Mouse (Mus musculus): ENCODE results near the gene Psmc3. TPM values are rescaled to one million over a fixed set of nuclear protein-coding genes. Genes with fewer than 3 reads are reported as not detected.
"Not testable (repeated sequence)": the region's sequence is repeated elsewhere in the genome, so short reads cannot be mapped to it uniquely, and the experiment has no call there.

Psmc3 gene
- polyA plus RNA-seq, 1 experiment from 2014 or later = 246 TPM

DNA sequence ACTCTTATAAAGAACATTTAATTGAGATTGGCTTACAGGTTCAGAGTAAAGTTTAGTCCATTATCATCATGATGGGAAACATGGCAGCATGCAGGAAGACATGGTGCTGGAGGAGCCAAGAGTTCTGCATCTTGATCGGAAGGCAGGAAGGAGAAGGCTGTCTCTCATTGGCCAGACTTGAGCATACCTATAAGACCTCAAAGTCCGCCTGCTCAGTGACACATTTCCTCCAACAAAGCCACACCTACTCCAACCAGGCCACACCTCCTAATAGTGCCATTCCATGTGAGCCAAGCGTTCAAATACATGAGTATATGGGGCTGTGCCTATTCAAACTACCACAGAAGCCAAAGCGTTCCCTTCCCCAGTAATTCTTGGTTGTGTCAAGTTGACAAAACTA, 22.6 kb upstream of the Psmc3 start:
- Histone ChIP-seq H3K9me3 (no peaks in the 10 kb centered on the region), H3K4me1 (replicated peaks) (no peaks in the 10 kb centered on the region), H3K4me3 (no peak overlapping the region), H3K9ac (no peak overlapping the region), H3K27ac (replicated peaks) (no peak overlapping the region), H3K36me3 (no peaks in the 10 kb centered on the region), H3K27me3 (no peaks in the 10 kb centered on the region), H3K4me2 (no peak overlapping the region)
- ATAC-seq (ENCODE audit: low read depth) = no peak
- WGBS = 86% methylated on average over 4 of the region's 4 CpGs

DNA sequence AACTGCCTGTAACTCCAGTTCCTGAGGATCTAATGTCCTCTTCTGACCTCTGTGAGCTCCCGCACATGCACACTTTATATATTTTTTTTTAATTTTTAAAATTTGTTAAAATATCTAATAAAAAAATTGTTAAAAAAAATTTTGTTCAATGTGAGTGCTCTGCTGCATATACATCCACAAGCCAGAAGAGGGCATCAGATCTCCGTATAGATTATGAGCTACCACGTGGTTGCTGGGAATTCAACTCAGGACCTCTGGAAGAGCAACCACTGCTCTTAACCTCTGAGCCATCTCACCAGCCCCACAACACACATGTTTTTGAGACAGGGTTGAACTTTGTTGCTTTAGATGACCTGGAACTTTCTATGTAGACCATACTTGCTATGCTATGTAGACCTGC, 20.8 kb upstream of the Psmc3 start:
- H3K4me1 ChIP-seq (replicated peaks) = no peaks in the 10 kb centered on the region
- no peak overlapping the region for H3K4me3 ChIP-seq
- no peak for ATAC-seq (ENCODE audit: low read depth)
- H3K27me3 ChIP-seq = no peaks in the 10 kb centered on the region
- 23% methylated on average over 3 of the region's 3 CpGs for WGBS
- no peak overlapping the region for H3K4me2 ChIP-seq
- H3K9ac ChIP-seq = no peak overlapping the region
- no peaks in the 10 kb centered on the region for H3K36me3 ChIP-seq
- no peak overlapping the region for H3K27ac ChIP-seq (replicated peaks)
- H3K9me3 ChIP-seq = no peaks in the 10 kb centered on the region

DNA sequence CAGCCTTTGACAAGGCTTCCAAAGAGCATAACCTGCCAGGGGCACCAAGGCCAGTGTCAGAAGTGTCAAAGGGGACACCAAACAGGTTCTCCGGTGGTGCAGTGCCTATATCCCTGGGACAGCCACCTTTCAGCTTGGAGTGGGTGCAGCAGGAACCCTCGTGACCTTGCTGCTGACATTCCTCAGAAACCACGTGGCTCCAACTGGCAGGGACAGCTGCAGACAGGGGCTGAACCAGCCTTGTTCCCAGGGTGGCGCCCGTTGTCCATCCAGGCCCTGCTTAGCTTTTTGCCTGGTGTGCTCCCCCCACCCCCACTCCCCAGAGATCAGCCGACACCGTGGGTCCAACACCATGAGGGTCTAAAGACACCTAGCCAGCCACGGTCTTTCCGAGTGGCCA, 18.4 kb upstream of the Psmc3 start, which contains the start of gene Rapsn:
Rapsn (plus strand) TSS at position 236 of the 400 bp plus-strand sequence.
- 72% methylated on average over 9 of the region's 9 CpGs for WGBS
- H3K9me3 ChIP-seq = no peaks in the 10 kb centered on the region
- no peak within 1 kb of the TSS for H3K4me2 ChIP-seq
- H3K4me3 ChIP-seq = no peak within 1 kb of the TSS
- no peaks in the 10 kb centered on the region for H3K36me3 ChIP-seq
- no peak for ATAC-seq (ENCODE audit: low read depth)
- H3K27ac ChIP-seq (replicated peaks) = no peak within 1 kb of the TSS
- H3K27me3 ChIP-seq = no peaks in the 10 kb centered on the region
- no peak within 1 kb of the TSS for H3K9ac ChIP-seq
- no peaks in the 10 kb centered on the region for H3K4me1 ChIP-seq (replicated peaks)

DNA sequence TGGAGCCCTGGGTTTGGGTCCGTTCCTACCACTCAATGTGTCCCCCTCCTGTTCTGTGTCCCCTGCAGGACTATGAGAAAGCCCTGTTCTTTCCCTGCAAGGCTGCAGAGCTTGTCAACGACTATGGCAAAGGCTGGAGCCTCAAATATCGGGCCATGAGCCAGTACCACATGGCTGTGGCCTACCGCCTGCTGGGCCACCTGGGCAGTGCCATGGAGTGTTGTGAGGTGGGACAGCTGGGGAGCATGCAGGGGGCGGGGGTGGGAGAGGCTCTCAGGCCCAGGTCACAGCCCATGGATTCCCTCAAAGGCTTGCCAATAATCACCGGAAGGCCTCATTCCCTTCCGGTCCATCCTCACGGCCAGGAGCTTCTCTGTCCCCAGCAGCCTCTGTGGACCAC, 12.0 kb upstream of the Psmc3 start:
- H3K4me2 ChIP-seq = no peak overlapping the region
- H3K27me3 ChIP-seq = no peaks in the 10 kb centered on the region
- no peaks in the 10 kb centered on the region for H3K9me3 ChIP-seq
- H3K9ac ChIP-seq = no peak overlapping the region
- no peak overlapping the region for H3K4me3 ChIP-seq
- no peak for ATAC-seq (ENCODE audit: low read depth)
- no peaks in the 10 kb centered on the region for H3K36me3 ChIP-seq
- no peaks in the 10 kb centered on the region; the same call in 1 of the 2 replicates for H3K4me1 ChIP-seq (replicated peaks)
- H3K27ac ChIP-seq (replicated peaks) = no peak overlapping the region
- WGBS = 72% methylated on average over 8 of the region's 8 CpGs

DNA sequence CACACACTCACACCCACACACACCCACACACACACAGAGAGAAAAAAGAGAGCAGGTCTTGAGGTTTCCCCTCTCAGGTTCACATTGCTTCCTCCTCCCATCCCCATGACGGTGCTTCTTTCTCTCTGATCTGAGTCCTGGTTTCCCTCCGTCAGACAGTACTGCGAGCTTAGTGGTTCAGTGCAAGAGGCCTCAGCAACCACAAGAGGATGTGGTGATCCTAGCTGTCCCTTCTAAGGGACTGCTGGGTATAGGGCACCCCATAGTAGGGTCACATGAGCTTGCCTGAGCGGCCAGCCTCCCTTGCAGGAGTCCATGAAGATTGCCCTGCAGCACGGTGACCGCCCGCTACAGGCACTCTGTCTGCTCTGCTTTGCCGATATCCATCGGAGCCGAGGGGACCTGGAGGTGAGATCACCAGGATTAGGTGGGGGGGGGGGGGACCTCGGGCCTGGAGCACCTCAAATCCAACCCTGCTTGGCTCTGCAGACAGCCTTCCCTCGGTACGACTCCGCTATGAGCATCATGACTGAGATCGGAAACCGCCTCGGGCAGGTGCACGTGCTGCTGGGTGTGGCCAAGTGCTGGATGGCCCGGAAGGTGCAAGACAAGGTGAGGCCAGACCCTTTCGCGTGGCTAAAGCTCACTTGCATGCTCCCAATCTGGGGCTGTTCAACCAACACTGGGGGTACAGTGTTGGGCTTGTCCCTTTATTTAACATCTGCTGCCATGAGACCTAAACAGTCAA, 11.0 kb upstream of the Psmc3 start:
- no peaks in the 10 kb centered on the region for H3K27me3 ChIP-seq
- no peaks in the 10 kb centered on the region for H3K9me3 ChIP-seq
- H3K27ac ChIP-seq (replicated peaks) = no peak overlapping the region
- 74% methylated on average over 21 of the region's 21 CpGs for WGBS
- no peak; the same call in 1 of the 2 replicates for ATAC-seq (ENCODE audit: low read depth)
- no peak overlapping the region for H3K9ac ChIP-seq
- H3K36me3 ChIP-seq = no peaks in the 10 kb centered on the region
- H3K4me2 ChIP-seq = no peak overlapping the region
- no peaks in the 10 kb centered on the region; the same call in 1 of the 2 replicates for H3K4me1 ChIP-seq (replicated peaks)
- H3K4me3 ChIP-seq = no peak overlapping the region

DNA sequence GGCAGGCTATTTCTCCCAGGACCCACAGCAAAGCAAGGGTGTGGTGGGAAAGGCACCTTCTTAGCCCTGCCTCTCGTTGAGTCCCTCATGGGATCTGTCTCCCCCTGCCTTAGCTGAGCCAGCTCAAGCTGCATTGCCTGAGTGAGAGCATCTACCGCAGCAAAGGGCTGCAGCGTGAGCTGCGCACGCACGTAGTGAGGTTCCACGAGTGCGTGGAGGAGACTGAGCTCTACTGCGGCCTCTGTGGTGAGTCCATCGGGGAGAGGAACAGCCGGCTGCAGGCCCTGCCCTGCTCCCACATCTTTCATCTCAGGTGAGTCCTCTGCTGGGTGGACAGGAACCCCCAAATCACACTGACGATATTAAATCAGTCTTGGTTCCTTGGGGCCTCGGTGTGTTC, 9.1 kb upstream of the Psmc3 start:
- Histone ChIP-seq H3K4me1 (replicated peaks) (no peaks in the 10 kb centered on the region; the same call in 1 of the 2 replicates), H3K9me3 (no peaks in the 10 kb centered on the region), H3K4me3 (no peak overlapping the region), H3K27ac (replicated peaks) (no peak overlapping the region), H3K36me3 (no peaks in the 10 kb centered on the region), H3K27me3 (no peaks in the 10 kb centered on the region), H3K9ac (no peak overlapping the region), H3K4me2 (no peak overlapping the region)
- no peak for ATAC-seq (ENCODE audit: low read depth)
- 83% methylated on average over 13 of the region's 13 CpGs for WGBS

DNA sequence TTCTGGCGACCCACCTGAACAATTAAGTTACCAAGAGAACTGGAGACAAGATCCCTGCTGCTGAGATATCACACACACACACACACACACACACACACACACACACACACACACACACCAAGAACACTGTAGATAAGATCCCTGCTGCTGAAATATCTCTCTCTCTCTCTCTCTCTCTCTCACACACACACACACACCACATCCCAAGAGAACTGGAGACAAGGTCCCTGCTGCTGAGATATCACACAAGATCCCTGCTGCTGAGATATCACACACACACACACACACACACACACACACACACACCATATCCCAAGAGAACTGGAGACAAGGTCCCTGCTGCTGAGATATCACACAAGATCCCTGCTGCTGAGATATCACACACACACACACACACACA, 8.0 kb upstream of the Psmc3 start:
- not testable (repeated sequence) for H3K4me2 ChIP-seq; H3K27ac ChIP-seq (replicated peaks); H3K4me3 ChIP-seq; H3K4me1 ChIP-seq (replicated peaks); H3K27me3 ChIP-seq; H3K9me3 ChIP-seq; ATAC-seq (ENCODE audit: low read depth); H3K36me3 ChIP-seq; H3K9ac ChIP-seq
- 90% methylated on average over 1 of the region's 1 CpGs for WGBS

DNA sequence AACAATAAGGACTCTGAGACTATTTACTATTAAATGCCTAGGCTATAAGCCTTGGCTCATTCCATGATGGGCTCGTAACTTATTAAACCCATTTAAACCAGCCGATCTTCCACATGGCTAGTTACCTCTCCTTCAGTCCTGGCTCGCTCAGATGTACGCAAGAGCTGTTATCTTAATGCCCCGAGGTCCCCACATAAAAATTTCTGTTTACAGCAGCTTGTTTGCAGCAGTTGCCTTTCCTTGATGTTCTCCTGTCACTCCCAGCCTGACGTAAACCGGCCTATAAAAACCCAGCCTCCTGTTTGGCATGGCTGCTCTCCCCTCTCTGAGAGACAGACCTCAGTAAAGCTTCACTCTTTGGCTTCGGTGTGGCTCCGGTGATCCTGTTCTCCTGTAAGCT, 6.5 kb upstream of the Psmc3 start:
- Histone ChIP-seq H3K4me3 (no peak overlapping the region), H3K9ac (no peak overlapping the region), H3K36me3 (no peaks in the 10 kb centered on the region), H3K4me1 (replicated peaks) (0 out of 2 replicates have a peak, but pooled peaks cover 4% of the 10 kb centered on the region), H3K27me3 (no peaks in the 10 kb centered on the region), H3K4me2 (no peak overlapping the region), H3K27ac (replicated peaks) (no peak overlapping the region), H3K9me3 (no peaks in the 10 kb centered on the region)
- WGBS = 71% methylated on average over 9 of the region's 9 CpGs
- ATAC-seq (ENCODE audit: low read depth) = no peak

DNA sequence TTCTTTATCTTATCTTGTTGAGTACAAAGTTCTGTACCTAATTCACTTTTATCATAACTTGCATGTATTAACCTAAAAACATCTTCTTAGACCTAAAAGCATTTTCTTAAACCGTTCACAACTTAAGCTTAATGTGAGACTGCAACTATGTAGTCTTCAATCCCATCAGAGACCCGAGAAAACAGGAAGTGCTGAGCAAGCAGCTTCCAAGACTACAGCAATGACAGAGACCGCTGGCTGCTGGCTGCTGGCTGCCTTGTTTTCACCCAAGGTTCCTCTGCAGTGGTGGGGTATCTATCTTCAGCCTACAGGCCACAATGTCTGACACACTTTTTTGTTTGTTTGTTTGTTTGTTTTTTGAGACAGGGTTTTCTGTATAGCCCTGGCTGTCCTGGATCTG, 1.9 kb upstream of the Psmc3 start:
- Histone ChIP-seq H3K4me3 (no peak overlapping the region), H3K27ac (replicated peaks) (no peak overlapping the region), H3K4me2 (no peak overlapping the region), H3K9me3 (no peaks in the 10 kb centered on the region), H3K36me3 (peaks cover 17% of the 10 kb centered on the region), H3K27me3 (no peaks in the 10 kb centered on the region), H3K4me1 (replicated peaks) (peaks cover 24% of the 10 kb centered on the region), H3K9ac (no peak overlapping the region)
- WGBS = 83% methylated on average over 3 of the region's 3 CpGs
- ATAC-seq (ENCODE audit: low read depth) = no peak

DNA sequence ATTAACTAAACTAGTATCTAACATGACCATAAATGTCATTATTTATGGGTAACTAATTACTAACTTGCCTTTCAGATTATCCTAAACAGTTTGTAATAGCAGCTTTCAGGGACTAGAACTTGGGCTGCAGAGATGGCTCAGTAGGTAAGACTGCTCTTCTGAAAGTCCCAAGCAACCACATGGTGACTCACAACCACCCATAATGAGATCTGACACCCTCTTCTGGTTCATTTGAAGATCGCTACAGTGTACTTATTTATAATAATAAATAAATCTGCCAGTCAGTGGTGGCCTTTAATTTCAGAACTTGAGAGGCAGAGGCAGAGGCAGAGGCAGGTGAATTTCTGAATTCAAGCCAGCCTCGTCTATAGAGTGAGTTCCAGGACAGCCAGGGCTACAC, 1.1 kb upstream of the Psmc3 start:
- WGBS = 67% methylated on average over 2 of the region's 2 CpGs
- Histone ChIP-seq H3K4me1 (replicated peaks) (peaks cover 24% of the 10 kb centered on the region), H3K36me3 (peaks cover 26% of the 10 kb centered on the region), H3K9ac (no peak overlapping the region), H3K4me2 (peak overlapping the region; percentile 94), H3K4me3 (peak overlapping the region; percentile 71; the same call in 1 of the 2 replicates), H3K27ac (replicated peaks) (no peak overlapping the region), H3K27me3 (no peaks in the 10 kb centered on the region), H3K9me3 (no peaks in the 10 kb centered on the region)
- no peak for ATAC-seq (ENCODE audit: low read depth)

DNA sequence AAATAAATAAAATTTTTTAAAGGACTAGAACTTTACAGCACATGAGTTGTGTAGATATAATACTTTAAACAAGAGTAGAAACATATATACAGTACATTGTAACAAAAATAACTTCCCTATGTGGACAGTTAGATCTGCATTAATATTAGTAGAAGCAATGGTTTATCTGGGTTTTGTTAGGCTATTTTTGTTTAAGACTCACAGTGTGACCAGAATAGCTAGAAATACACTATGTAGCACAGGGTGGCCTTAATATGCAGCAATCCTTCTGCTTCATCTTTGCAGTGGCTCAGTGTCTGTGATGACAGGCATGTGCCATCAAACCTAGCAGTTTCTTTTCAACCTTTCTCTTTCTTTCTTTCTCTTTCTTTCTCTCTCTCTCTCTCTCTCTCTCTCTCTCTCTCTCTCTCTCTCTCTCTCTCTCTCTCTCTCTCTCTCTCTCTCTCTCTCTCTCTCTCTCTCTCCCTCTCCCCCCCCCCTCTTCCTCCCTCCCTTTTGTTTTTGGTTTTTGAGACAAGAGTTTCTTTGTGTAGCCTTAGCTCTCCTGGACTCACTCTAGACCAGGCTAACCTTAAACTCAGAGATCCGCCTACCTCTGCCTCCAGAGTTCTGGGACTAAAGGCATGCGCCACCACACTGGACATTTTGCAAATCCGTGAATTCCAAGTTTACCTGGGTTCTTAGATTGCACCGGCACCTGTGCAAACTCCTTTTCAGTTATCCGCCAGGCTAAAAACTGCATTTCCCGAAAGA, 452 bp upstream of the Psmc3 start:
- H3K4me2 ChIP-seq = peak overlapping the region; percentile 94
- peaks cover 24% of the 10 kb centered on the region for H3K4me1 ChIP-seq (replicated peaks)
- ATAC-seq (ENCODE audit: low read depth) = peak; percentile 70
- H3K27me3 ChIP-seq = no peaks in the 10 kb centered on the region
- no peaks in the 10 kb centered on the region for H3K9me3 ChIP-seq
- peaks cover 32% of the 10 kb centered on the region for H3K36me3 ChIP-seq
- peak overlapping the region; percentile 87 for H3K9ac ChIP-seq
- H3K27ac ChIP-seq (replicated peaks) = no peak overlapping the region
- peak overlapping the region; percentile 71 for H3K4me3 ChIP-seq
- 1% methylated on average over 6 of the region's 6 CpGs for WGBS

DNA sequence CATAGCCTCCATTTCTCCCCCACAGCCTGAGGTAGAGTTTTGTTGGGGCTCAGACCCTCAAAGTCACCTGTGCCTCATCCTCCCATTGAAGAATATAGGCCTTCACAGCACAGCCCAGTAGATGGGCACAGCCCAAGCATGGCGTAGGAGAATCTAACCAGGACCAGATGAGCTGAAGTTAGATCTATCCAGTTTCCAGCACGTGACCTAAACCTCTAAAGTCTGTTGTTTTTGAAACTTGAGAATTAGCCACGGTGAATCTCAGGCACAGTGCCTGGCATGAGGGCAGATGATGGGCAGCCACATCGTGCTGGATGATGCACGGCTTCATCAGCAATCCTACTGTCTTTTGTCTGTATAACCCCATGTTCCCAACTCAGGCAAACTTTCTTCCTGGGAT, 4.6 kb downstream of the Psmc3 start:
- Histone ChIP-seq H3K4me1 (replicated peaks) (peaks cover 13% of the 10 kb centered on the region), H3K27me3 (no peaks in the 10 kb centered on the region), H3K27ac (replicated peaks) (no peak overlapping the region), H3K4me3 (no peak overlapping the region), H3K9me3 (no peaks in the 10 kb centered on the region), H3K36me3 (peaks cover 83% of the 10 kb centered on the region), H3K9ac (no peak overlapping the region), H3K4me2 (no peak overlapping the region)
- no peak for ATAC-seq (ENCODE audit: low read depth)
- WGBS = 89% methylated on average over 5 of the region's 5 CpGs

Data from neural tube, embryonic 13.5 days (tissue).